Mouse (Mus musculus) small intestine, adult 2 months (tissue): ENCODE results near the gene Olfr156.

Experiments
- CTCF ChIP-seq: fragments of 200-500 bp; IDR thresholded peaks from 2 replicates; pipeline ENCODE4 v1.5.1; 2012; ENCODE audit warnings: low read depth, mild to moderate bottlenecking, control low read depth, inconsistent platforms, low read length, moderate library complexity, mixed read lengths; ENCODE audit not compliant: insufficient replicate concordance, insufficient read length; ENCODE audit errors: extremely low read depth
- POLR2A ChIP-seq: fragments of 200-500 bp; IDR thresholded peaks from 2 replicates; pipeline ENCODE4 v1.6.1; 2012; ENCODE audit warnings: low read depth, mild to moderate bottlenecking, control low read depth, inconsistent platforms, low read length, moderate library complexity

DNA sequence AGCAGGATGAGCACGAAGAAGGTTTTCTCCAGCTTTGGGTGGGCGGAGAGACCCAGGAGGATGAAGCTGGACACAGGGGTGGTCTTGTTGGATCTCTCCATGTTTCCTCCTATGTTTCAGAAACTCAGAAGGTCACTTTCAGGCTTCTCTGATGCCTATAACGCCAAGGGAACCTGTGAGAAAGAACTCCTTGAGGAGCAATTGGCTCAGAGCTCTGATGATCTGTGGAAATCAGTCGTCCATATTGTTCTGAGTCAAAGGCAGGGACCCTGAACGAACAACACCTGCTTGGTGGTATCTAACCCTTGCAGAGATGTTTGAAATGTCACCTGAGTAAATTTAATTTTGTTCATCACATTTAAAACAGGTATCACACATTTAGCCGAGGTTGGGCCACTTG is 52.8 kb downstream of the Olfr156 start, which contains the start of gene Olfr159:
- TF ChIP-seq CTCF (no peak), POLR2A (no peak)
